Mouse (Mus musculus): ENCODE measurements around the gene Kif19a.

DNA sequence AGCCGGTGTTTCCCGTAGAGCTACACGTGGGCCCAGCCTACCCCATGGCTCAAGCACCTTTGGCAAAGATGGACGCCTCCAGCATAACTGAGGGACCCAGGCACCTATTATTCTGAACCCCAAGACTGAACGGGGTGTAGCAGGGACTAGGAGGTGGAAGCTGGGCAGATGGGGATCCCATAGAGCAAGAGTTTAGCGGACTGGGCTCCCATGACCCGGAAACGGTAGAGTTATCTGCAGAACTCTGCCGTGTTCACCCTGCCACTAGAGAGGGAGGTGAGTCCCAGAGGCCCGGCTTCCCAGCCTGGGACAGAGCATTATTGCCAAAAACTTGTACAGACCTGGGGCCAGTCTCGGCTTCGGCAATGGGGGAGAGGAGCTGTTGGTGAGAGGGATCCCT lies 25.0 kb downstream of the Kif19a start:
- no peak for TF ChIP-seq POLR2A (IDR thresholded peaks at IDR 0.05; ENCODE audit: control insufficient read depth, extremely low read depth, insufficient read depth, low read length, poor library complexity)
- TF ChIP-seq CTCF (IDR thresholded peaks at IDR 0.05; ENCODE audit: borderline replicate concordance, control insufficient read depth, extremely low read depth, insufficient read depth, low read length, poor library complexity): no peak

Data from thymus, adult 2 months (tissue).